Mouse (Mus musculus) embryonic facial prominence, embryonic 12.5 days (tissue): ENCODE measurements around the gene Col19a1. TPM values are rescaled to one million over a fixed set of nuclear protein-coding genes. Genes with fewer than 3 reads are reported as not detected.

Experiments
- polyA plus RNA-seq: library from polyadenylated mRNA; unstranded; fragments of >200 nt; fragmentation: Nextera tagmentation; extraction: Ambion mirVana; gene quantifications from 2 replicates; pipeline ENCODE4 v1.2.1, GENCODE M21; 2016

Gene Col19a1
- polyA plus RNA-seq, 1 experiment from 2014 or later = 1.3 TPM

Other genes with a start within 250 kb of the Col19a1 start
- gene Lmbrd1, start 91.2 kb upstream of the Col19a1 start, polyA plus RNA-seq = 24.1 and 32.3 TPM in 2 replicates